Mouse (Mus musculus) ES-Bruce4 (cell line): ENCODE measurements around the gene Cdh13.

ENCODE experiments used
- CTCF ChIP-seq: IDR thresholded peaks from one replicate; pipeline ENCODE4 v1.8.1; 2011; ENCODE audit warnings: low read depth, low read length
- POLR2A ChIP-seq: IDR thresholded peaks from one replicate; pipeline ENCODE4 v1.8.1; 2011; ENCODE audit warnings: low read length; ENCODE audit not compliant: insufficient read depth

- TF ChIP-seq CTCF (no peak), POLR2A (no peak)
Measured at GRCm38 (mm10) chr8:118517071-118517470, 233.5 kb downstream of the Cdh13 start.
